Mouse (Mus musculus) heart, postnatal 4 days (tissue): ENCODE results near the gene Tbcb. TPM values are rescaled to one million over a fixed set of nuclear protein-coding genes. Genes with fewer than 3 reads are reported as not detected.
"Not testable (repeated sequence)": the region's sequence is repeated elsewhere in the genome, so short reads cannot be mapped to it uniquely, and the experiment has no call there.

Experiments
- DNase-seq: peaks from one replicate; pipeline ENCODE4 v3.0.0; 2021
- total RNA-seq, 2 experiments: library from RNA; stranded (reverse); gene quantifications; 2 replicates each; pipeline ENCODE4 v1.2.3; 2021

Gene Tbcb
- total RNA-seq = 10 to 100 TPM; 77.2 to 78.9 TPM

GRCm38 (mm10) chr7:30231669-30232454 lies at the start of gene Tbcb, which contains the start of gene Polr2i:
Tbcb (minus strand) TSS chr7:30232272.
Polr2i (plus strand) TSS chr7:30231948.
- DNase-seq = peak; percentile 98

DNA sequence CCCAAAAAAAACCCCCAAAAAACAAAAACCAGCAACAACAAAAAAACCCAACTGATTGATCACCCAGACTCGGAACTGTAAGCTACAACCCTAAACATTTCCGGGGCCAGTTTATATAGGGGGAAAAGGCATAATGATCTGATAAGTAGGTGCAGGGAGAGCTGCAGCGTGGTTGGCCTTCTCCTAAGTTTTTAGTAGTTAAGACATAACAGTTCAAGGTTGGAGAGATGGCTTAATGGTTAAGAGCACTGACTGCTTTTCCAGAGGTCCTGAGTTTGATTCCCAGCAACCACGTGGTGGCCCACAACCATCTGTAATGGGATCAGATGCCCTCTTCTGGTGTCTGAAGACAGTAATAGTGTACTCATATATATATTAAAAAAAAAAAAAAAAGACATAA lies 49.5 kb upstream of the Tbcb start:
- DNase-seq = no peak

DNA sequence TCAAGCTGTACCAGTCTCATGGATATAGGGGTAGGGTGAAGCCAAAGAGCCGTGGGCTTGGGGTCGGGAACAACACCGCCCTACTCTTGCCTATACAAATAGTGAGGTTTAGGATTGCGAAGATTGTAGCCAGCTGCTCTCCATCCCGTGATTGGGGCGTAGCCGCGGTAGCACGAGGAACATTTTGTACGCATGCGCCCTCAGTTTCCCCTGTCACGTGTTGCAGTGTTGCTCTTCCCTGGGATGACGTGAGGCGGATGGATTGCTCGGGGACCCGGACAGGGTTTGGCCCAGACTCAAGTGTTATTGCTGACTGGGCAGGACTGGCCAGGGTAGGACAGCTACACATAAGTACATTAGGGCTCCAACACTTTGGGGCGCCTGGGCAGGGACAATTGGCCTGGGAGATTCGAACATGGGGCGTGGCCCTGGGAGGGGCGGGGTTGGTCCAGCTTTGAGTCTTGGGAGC lies 48.6 kb upstream of the Tbcb start:
- peak; percentile 92 for DNase-seq

DNA sequence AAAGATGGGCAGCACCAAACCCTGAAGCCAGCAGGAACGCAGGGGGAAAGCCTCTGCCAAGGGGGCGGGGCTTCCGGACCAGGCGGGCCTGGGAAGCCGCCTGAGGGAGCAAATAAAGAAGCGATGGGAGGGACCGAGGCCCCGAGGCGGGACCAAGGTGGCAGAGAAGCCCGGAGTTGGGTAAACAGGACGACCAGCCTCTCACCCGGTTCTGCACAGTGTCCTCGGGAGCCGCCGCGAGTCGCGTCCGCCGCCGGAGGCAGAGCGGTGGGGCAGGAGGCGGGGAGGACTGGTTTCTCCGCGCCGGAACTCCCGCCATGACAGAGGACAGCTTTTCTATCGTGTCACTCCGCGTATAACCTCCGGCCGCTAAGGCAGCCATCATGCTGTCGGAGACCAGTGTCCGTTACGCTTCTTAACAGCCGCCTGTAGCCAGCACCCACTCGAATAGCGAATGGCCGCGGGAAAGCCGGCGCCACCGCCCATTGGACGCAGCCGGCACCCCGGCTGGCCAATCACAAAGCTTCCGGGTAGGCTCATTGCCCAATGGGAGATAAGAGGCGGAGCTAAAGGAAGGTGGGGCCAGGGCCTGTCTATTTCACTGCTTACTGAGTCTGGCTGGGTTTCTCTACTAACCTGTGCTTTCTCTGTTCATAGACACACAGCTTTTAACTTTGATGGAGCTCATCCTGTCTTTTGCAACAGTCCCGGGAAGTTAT lies 48.0 kb upstream of the Tbcb start, which contains the start of the genes Thap8 and Wdr62:
Gene Thap8, plus strand, starts transcription at position 144 of the 719 bp plus-strand sequence.
Gene Wdr62, minus strand, starts transcription at position 469 of the 719 bp plus-strand sequence.
- peak; percentile 95 for DNase-seq

DNA sequence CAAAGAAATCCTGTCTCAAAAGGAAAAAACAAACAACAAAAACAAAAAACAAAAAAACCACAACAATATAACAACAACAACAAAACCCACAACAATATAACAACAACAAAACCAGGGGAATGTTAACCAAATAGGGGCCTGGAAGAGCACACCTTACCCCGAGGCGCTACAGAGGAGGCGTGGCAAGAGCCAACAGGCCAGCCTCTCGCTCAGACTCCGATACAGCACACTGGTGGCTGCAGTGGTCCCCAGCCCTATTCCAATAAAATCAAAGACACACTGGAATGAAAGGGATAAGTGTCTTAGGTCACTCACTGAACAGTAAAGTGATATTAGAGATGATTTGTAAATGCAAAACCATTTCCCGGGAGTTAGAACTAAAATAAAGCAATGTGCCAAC lies 47.5 kb upstream of the Tbcb start:
- DNase-seq = no peak

- DNase-seq = no peak
Observed at GRCm38 (mm10) chr7:30278911-30279310, 46.8 kb upstream of the Tbcb start.

- DNase-seq = no peak
Observed at GRCm38 (mm10) chr7:30274383-30274782, 42.3 kb upstream of the Tbcb start.

DNA sequence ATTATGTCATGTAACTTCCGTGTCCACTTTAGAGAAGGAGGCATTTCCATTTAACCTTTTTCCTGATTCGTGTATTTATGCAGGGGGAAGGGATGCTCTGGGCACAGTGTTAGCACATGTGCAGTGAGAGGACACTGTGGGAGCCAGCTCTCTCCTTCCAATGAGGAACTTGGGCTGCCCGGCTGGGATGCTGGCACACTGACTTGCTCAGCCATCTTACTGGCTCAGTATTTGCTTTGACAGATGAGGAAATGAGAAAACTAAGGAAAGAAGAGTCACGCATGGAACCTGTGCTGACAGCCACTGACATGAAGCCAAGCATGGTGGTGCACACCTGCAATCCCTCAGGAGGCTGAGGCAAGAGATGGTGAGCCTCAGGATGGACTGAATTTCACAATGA lies 37.6 kb upstream of the Tbcb start:
- DNase-seq = no peak

DNA sequence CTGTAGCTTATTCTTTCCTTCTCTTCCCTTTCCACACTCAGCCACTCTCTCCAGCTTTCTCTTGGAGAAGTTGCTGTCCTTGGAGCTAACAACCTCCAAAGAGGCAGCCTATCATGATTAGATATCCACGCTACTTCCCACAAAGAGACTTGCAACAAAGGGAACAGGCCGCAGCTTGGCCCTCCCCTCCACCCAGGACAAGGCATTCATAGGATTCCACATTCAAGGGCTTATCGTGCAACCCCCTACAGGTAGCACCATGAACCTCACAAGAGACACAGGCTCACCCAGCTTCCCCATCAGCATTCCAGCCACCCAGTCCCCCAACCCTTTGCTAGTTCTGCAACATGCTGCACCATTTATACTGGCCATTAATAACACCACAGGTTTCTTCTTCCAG lies 34.7 kb upstream of the Tbcb start:
- DNase-seq = no peak

DNA sequence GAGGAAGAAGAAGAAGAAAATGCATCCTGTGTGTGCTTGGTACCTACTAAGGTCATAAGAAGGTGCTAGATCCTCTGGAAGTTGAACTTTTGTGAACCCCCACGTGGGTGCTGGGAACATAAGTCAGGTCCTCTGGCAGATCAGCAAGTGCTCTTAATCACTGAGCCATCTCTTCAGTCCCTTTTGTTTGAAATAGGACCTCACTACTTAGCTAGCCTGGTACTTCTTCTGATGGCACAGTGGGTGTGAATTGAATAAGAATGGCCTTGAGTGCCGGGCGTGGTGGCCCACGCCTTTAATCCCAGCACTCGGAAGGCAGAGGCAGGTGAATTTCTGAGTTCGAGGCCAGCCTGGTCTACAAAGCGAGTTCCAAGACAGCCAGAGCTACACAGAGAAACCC lies 33.9 kb upstream of the Tbcb start:
- DNase-seq = no peak

DNA sequence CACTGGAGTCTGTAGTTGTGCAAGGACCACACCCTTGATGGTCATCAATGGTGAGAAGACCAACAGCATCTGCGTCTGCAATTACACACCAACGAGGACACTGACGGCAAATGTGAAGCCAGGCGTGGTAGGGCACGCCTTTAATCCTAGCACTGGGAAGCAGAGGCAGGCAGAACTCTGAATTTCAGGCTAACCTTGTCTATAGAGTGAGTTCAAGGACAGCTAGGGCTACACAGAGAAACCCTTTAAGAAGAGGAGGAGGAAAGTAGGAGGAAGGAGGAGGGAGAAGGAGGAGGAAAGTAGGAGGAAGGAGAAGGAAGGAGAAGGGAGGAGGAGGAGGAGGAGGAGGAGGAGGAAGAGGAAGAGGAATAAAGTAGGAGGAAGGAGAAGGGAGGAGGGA lies 33.5 kb upstream of the Tbcb start:
- DNase-seq = no peak

DNA sequence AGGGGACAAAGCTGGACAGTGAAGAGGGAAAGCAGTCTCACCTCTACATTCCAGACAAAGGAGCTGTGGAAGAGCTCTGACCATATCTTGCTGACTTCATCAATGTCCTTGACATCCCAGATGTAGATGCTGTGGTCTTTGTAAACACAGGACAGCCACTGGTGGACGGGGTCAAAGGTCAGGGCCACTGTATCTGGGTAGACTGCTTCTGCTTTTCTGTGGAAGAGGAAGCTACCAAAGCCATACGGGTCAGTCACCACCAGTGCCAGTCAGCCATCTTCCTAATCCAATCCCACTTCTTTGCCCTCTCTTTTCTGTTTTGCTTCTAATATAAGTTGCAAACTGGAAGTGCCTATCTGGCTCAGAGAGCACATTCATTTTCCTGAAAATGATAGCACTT lies 33.0 kb upstream of the Tbcb start:
- DNase-seq = no peak

DNA sequence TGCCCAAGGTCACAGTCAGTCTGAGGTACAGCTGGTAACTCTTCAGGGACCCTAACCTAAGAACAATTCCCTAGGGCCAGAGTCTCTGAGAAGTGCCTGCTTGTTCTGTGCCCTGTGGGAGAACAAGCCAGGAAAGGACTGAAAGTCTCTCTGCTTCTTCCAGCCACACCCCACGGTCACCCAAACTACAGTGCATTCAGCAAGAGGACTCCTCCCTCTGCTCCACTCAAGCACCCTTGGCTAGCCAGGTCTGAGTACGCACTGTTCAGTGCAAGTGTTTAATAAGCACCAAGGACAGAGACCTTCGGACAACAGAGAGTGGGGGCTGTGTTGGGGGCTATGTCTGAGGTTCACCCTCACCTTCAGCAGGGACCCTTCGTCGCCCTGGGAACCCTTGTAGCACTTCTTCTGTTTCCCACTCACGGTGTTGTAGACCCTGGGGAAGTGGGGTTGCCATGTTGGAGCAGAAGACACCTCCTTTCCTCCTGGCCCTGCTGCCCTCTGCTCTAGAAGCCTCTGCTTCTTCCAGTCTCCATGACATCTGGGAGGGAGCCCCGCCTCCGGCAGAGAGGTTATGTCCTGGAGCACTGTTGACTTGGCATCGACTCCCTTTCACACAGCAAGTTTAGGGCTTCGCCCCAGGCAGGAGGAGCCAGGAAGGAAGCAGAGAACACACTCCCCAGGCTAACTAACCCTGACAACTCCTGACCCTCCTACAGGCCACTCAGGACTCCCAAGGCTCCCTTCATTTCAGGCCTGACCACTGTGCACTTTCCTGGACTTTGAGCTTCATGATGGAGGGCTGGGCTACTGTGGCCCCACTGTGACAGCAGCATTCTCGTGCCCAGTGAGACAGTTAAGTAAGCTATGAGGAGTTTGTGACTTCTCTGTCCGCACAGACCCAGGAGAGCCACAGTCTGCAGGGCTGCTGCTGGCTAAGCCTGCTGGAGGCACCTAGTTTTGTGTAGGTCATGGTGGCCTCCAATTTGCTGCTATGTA lies 20.2 kb upstream of the Tbcb start:
- DNase-seq = no peak

DNA sequence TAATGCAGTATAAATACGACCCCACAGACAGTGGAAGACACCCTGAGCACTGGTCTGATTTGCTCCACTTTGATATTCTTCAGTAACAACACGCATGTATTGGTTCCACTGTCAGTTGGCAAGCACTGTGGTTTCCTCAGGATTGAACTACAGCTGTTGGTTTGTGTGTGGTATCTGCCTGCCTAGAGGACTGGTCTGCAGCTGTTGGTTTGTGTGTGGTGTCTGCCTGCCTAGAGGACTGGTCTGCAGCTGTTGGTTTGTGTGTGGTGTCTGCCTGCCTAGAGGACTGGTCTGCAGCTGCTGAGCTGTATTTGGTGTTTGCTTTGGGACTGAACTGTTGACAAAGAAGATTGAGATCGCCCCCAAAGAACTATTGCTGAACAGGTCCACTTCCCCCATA lies 5.3 kb upstream of the Tbcb start:
- DNase-seq = not testable (repeated sequence)

GRCm38 (mm10) chr7:30235625-30236024 lies 3.6 kb upstream of the Tbcb start, which contains the start of gene Ovol3:
Ovol3 (minus strand) TSS chr7:30235725.
- DNase-seq = no peak

GRCm38 (mm10) chr7:30235091-30235490 lies 3.0 kb upstream of the Tbcb start:
- DNase-seq = no peak

DNA sequence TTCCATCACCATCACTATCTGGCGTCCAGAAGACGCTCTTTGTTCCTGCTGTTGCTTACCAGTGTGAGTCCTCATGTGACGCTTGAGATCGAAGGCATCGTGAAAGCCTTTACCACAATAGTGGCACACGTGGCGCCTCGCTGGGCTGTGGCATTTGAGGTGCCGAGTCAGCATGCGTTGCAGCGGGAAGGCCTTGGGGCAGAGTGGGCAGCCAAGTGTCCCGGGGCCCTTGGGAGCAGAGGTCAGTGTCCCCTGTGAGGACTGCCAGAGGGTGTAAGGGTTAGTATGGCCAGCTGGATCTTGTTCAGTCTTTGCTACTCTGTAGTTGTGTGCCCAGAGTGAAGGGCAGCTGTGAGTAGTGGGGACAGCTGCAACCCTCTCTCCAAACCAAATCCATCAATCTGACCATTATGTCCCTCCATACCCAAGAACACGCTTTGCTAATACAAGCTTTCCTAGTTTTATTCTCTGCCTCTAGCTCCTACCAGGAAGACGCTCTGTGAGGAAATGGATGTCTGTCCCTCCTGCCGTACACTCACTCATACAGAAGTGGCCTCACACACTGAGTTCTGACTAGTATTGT lies 2.3 kb upstream of the Tbcb start:
- no peak for DNase-seq

- peak; percentile 30 for DNase-seq
Observed at GRCm38 (mm10) chr7:30233387-30233786, 1.3 kb upstream of the Tbcb start.

DNA sequence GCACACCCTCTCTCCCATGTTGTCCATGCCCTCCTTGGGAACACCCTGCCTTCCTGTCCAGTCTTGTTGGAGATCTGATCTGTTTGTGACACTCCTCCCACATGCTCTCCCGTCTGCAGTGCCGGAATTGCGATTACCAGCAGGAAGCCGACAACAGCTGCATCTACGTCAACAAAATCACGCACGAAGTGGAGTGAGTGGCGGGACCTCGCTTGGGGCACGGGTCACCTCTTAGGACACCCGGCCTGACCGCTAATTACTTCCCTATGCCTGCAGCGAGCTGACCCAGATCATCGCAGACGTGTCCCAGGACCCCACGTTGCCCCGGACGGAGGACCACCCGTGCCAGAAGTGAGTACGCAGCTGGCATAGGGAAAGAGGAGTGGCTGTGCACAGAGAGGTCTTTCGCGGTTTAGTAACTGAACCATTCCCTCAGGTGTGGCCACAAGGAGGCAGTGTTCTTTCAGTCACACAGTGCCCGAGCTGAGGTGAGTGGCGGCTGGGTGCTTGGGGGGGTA lies 618 bp upstream of the Tbcb start:
- DNase-seq = peak; percentile 77

DNA sequence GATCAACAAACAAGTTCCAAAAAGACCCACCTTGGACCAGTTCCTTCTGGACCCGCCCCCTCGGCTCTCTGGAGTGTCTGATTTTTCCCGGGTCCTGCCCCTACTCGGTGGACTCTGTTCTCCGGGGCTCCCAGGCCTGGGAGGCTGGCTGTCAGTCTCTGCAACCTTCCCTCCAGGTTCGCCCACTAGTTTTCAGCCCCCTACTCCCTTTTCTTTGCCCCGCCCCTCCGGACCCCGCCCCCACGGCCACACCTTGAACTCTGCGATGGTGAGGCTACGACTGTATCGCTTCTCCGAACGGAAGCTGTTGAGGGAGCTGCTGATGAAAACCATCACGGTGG lies 774 bp downstream of the Tbcb start:
- DNase-seq = no peak

DNA sequence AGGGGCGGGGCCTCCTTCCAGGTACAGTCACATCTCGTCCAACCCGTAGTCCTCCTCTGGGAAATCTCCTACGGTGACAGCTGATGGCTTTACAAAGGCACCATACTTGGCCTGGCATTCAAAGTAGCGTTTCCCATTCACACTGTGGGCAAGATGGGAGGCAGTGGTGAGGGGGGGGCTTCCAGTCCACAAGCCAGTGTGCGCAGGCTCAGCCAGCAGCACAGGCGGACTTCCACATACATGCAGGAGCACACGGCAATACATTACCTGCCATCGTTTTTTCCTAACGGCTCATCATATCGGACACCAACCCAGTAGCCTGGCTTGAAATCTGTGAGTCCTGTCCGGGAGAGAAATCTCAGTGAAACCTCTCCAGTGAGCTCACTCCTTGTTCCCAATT lies 7.9 kb downstream of the Tbcb start:
- DNase-seq = no peak

- no peak for DNase-seq
Observed at GRCm38 (mm10) chr7:30222205-30222604, 9.9 kb downstream of the Tbcb start.
